Mouse (Mus musculus) layer of hippocampus, adult 9-10 months (tissue): ENCODE data around the gene Zfand5.
"Not testable (repeated sequence)": the region's sequence is repeated elsewhere in the genome, so short reads cannot be mapped to it uniquely, and the experiment has no call there.

Experiments
- DNase-seq: peaks from one replicate; pipeline ENCODE4 v3.0.0; 2022; ENCODE audit warnings: low spot score

Zfand5 gene

GRCm38 (mm10) chr19:21271741-21272654 lies at the start of gene Zfand5:
TSS of gene Zfand5 (plus strand) at chr19:21272278.
- peak; percentile 84 for DNase-seq

GRCm38 (mm10) chr19:21227131-21227530 lies 44.9 kb upstream of the Zfand5 start:
- DNase-seq: no peak

GRCm38 (mm10) chr19:21227754-21228153 lies 44.3 kb upstream of the Zfand5 start:
- no peak for DNase-seq

GRCm38 (mm10) chr19:21248730-21249129 lies 23.3 kb upstream of the Zfand5 start:
- not testable (repeated sequence) for DNase-seq

GRCm38 (mm10) chr19:21253846-21254245 lies 18.2 kb upstream of the Zfand5 start:
- no peak for DNase-seq

- DNase-seq: no peak
Measured at GRCm38 (mm10) chr19:21255920-21256319, 16.2 kb upstream of the Zfand5 start.

GRCm38 (mm10) chr19:21259453-21259852 lies 12.6 kb upstream of the Zfand5 start:
- DNase-seq: no peak

- no peak for DNase-seq
Measured at GRCm38 (mm10) chr19:21260280-21260679, 11.8 kb upstream of the Zfand5 start.

GRCm38 (mm10) chr19:21271186-21271585 lies 892 bp upstream of the Zfand5 start:
- DNase-seq: peak; percentile 26

- DNase-seq: no peak
Measured at GRCm38 (mm10) chr19:21272655-21273284, 692 bp downstream of the Zfand5 start.

GRCm38 (mm10) chr19:21273440-21273839 lies 1.4 kb downstream of the Zfand5 start:
- no peak for DNase-seq

GRCm38 (mm10) chr19:21274181-21274591 lies 2.1 kb downstream of the Zfand5 start:
- DNase-seq: peak; percentile 78

GRCm38 (mm10) chr19:21274714-21275113 lies 2.6 kb downstream of the Zfand5 start:
- no peak for DNase-seq

- DNase-seq: no peak
Measured at GRCm38 (mm10) chr19:21276317-21276716, 4.2 kb downstream of the Zfand5 start.

GRCm38 (mm10) chr19:21286421-21287097 lies 14.5 kb downstream of the Zfand5 start:
- no peak for DNase-seq

- no peak for DNase-seq
Measured at GRCm38 (mm10) chr19:21297411-21297810, 25.3 kb downstream of the Zfand5 start.

GRCm38 (mm10) chr19:21301787-21302186 lies 29.7 kb downstream of the Zfand5 start:
- DNase-seq: no peak

- DNase-seq: peak; percentile 21
Measured at GRCm38 (mm10) chr19:21307755-21308154, 35.7 kb downstream of the Zfand5 start.

- not testable (repeated sequence) for DNase-seq
Measured at GRCm38 (mm10) chr19:21310364-21310763, 38.3 kb downstream of the Zfand5 start.

GRCm38 (mm10) chr19:21315701-21316100 lies 43.6 kb downstream of the Zfand5 start:
- no peak for DNase-seq

GRCm38 (mm10) chr19:21319618-21320017 lies 47.5 kb downstream of the Zfand5 start:
- no peak for DNase-seq

- no peak for DNase-seq
Measured at GRCm38 (mm10) chr19:21325333-21325732, 53.3 kb downstream of the Zfand5 start.

- DNase-seq: no peak
Measured at GRCm38 (mm10) chr19:21328951-21329350, 56.9 kb downstream of the Zfand5 start.
